Mouse (Mus musculus) stomach, postnatal 0 days (tissue): ENCODE data around the gene Mark1. TPM values are rescaled to one million over a fixed set of nuclear protein-coding genes. Genes with fewer than 3 reads are reported as not detected.
A peak's percentile ranks its signal among the peaks of the same experiment; 100 is the strongest.

Experiments used
- ATAC-seq: fragments of 200-750 bp; cut with Nextera tagmentation; 2 replicates; pipeline ENCODE4 v1.8.0; 2017; ENCODE audit not compliant: low FRiP score, low TSS enrichment
- DNase-seq: peaks from one replicate; pipeline ENCODE4 v3.0.0-alpha.2; 2016; ENCODE audit warnings: low spot score
- H3K27ac ChIP-seq: fragments of 300-500 bp; sonication (generic); replicated peaks from 2 replicates; pipeline ENCODE4 v1.5.1; 2014; ENCODE audit warnings: mild to moderate bottlenecking, control low read depth
- H3K27me3 ChIP-seq: fragments of 300-500 bp; sonication (generic); 2 replicates; pipeline ENCODE4 v1.6.1; 2014; ENCODE audit warnings: low read length; ENCODE audit not compliant: control insufficient read depth, insufficient read depth
- H3K36me3 ChIP-seq: fragments of 300-500 bp; sonication (generic); 2 replicates; pipeline ENCODE4 v1.6.1; 2014; ENCODE audit warnings: low read length, mixed read lengths; ENCODE audit not compliant: control insufficient read depth, insufficient read depth
- H3K4me1 ChIP-seq: fragments of 300-500 bp; sonication (generic); replicated peaks from 2 replicates; pipeline ENCODE4 v1.6.1; 2014; ENCODE audit warnings: antibody characterized with exemption; ENCODE audit not compliant: control insufficient read depth, insufficient read depth
- H3K4me2 ChIP-seq: fragments of 300-500 bp; sonication (generic); replicated peaks from 2 replicates; pipeline ENCODE4 v1.6.1; 2014; ENCODE audit warnings: low read depth, mild to moderate bottlenecking, control low read depth, moderate library complexity
- H3K4me3 ChIP-seq: fragments of 300-500 bp; sonication (generic); 2 replicates; pipeline ENCODE4 v1.5.1; 2014; ENCODE audit warnings: low read depth, low read length, control low read depth
- H3K9ac ChIP-seq: fragments of 300-500 bp; sonication (generic); 2 replicates; pipeline ENCODE4 v1.6.1; 2014; ENCODE audit warnings: mild to moderate bottlenecking, low read length, control low read depth, mixed read lengths
- H3K9me3 ChIP-seq: fragments of 300-500 bp; sonication (generic); 2 replicates; pipeline ENCODE4 v1.6.1; 2016; ENCODE audit warnings: low read length; ENCODE audit not compliant: control insufficient read depth
- CTCF ChIP-seq: IDR thresholded peaks from 2 replicates; pipeline ENCODE4 v1.5.1; 2016; ENCODE audit warnings: antibody characterized with exemption, low read depth, mild to moderate bottlenecking, moderate library complexity
- EP300 ChIP-seq: optimal IDR thresholded peaks from 2 replicates; pipeline ENCODE3; 2016; ENCODE audit warnings: antibody characterized with exemption
- WGBS: fragments of 180-500 bp; shearing (Covaris S2); extraction: QIAGEN DNeasy Blood & Tissue Kit; methylation state at CpG from one replicate; pipeline ENCODE4 v1.1.7; 2014; 5-methylcytosine and 5-hydroxymethylcytosine counted together
- polyA plus RNA-seq: library from polyadenylated mRNA; unstranded; fragments of >200 nt; fragmentation: Nextera tagmentation; extraction: Ambion mirVana; gene quantifications from 2 replicates; pipeline ENCODE4 v1.2.1, GENCODE M21; 2015

The Mark1 gene
- polyA plus RNA-seq, 1 experiment from 2014 or later: 1.0 TPM

DNA sequence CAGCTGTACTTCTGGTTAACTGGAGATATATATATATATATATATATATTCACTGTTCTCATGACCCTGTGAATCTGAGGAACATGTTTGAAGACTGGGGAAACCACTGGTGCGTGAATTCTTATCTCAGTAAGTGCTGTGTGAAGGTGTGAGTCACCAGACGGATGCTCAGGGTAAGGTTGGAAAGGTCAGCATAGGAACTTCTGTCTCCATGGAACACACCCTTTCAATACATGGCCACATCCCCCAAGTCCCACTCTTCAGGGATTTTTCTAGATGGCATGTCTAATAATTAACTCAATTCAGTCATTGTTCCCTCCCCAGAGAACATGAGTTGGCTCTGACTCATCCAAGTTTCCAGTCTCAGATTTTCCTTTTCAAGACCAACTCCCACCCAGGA, 137.8 kb downstream of the Mark1 start:
- peak; percentile 39 for DNase-seq
- peaks cover 5% of the 10 kb centered on the region; the same call in 1 of the 2 replicates for H3K4me1 ChIP-seq
- WGBS: 52% methylated on average over 2 of the region's 2 CpGs
- no peak for TF ChIP-seq CTCF
- no peak for TF ChIP-seq EP300
- H3K9me3 ChIP-seq: no peaks in the 10 kb centered on the region
- H3K27ac ChIP-seq: 0 out of 2 replicates have a peak overlapping the region, but pooled peaks have one; percentile 49
- ATAC-seq: peak; percentile 82
- no peak overlapping the region for H3K4me2 ChIP-seq
- no peak overlapping the region for H3K9ac ChIP-seq
- H3K4me3 ChIP-seq: no peak overlapping the region
- H3K36me3 ChIP-seq: no peaks in the 10 kb centered on the region
- H3K27me3 ChIP-seq: no peaks in the 10 kb centered on the region

DNA sequence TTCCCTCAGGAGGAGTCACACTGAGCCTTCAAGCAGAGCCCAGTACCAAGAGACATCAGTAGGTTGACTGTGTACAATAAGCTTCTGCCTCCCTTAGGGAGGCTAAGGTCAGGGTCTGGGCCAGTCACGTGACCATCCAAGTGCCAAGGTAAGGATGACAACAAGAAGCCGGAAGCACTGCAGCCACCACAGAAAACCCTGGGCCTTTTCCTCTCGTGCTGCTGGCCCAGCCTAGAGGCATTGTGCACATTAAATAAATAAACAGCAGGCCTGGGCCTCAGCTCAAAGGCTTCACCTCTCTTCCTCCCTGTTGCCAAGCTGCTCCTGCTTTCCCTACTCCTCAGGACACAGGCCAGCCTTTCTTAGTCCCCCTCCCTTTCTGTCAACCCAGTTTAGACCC, 139.1 kb downstream of the Mark1 start:
- H3K4me1 ChIP-seq: peaks cover 5% of the 10 kb centered on the region; the same call in 1 of the 2 replicates
- H3K4me3 ChIP-seq: no peak overlapping the region
- H3K27me3 ChIP-seq: no peaks in the 10 kb centered on the region
- no peak overlapping the region for H3K4me2 ChIP-seq
- H3K9ac ChIP-seq: no peak overlapping the region
- TF ChIP-seq EP300 (no peak), CTCF (no peak)
- no peaks in the 10 kb centered on the region for H3K36me3 ChIP-seq
- no peaks in the 10 kb centered on the region for H3K9me3 ChIP-seq
- WGBS: 49% methylated on average over 3 of the region's 3 CpGs
- DNase-seq (peak; percentile 35), ATAC-seq (peak; percentile 46)
- peak overlapping the region; percentile 49; the same call in 1 of the 2 replicates for H3K27ac ChIP-seq

DNA sequence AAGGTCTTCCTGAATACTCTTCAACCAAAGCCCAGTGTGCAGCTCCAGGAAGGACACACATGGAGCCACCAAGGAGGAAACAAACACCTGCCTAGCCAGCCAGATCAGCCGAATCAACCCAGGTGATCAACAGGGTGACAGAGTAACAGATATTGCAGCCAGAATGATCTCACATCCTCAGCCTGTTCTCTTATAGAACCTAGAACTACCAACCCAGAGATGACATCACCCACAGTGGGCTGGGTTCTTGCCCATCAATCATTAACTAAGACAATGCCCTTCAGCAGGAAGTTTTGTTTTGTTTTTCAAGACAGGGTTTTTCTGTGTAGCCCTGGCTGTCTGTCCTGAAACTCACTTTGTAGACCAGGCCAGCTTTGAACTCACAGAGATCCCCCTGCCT, 141.1 kb downstream of the Mark1 start:
- Histone ChIP-seq H3K27ac (no peak overlapping the region), H3K4me1 (peaks cover 7% of the 10 kb centered on the region; the same call in 1 of the 2 replicates), H3K27me3 (no peaks in the 10 kb centered on the region), H3K4me2 (no peak overlapping the region), H3K9me3 (no peaks in the 10 kb centered on the region), H3K9ac (no peak overlapping the region), H3K36me3 (no peaks in the 10 kb centered on the region), H3K4me3 (no peak overlapping the region)
- TF ChIP-seq CTCF (no peak), EP300 (no peak)
- ATAC-seq (peak; percentile 75), DNase-seq (peak; percentile 58)
- WGBS: 73% methylated on average over 1 of the region's 1 CpGs

DNA sequence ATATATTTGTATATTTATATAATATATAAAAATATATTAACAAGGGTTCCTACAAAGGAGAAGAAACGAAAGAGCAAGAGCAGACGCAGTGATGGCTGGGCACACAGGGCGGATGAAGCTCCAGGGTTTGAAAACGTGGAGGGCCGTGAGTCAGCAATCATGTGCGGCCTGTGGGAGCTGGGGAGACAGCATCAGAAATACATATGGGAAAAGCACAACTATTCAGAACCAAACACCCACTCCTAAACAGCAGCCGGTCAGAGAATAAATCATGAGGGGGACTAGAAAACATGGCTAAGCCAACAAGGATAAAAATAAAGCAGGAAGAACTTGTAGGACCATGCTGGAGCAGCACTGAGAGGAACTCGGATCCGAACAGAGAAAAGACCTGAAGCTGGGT, 142.2 kb downstream of the Mark1 start:
- H3K4me2 ChIP-seq: no peak overlapping the region
- H3K4me1 ChIP-seq: peaks cover 7% of the 10 kb centered on the region; the same call in 1 of the 2 replicates
- H3K9me3 ChIP-seq: no peaks in the 10 kb centered on the region
- H3K9ac ChIP-seq: no peak overlapping the region
- TF ChIP-seq EP300: no peak
- no peak for TF ChIP-seq CTCF
- 82% methylated on average over 9 of the region's 9 CpGs for WGBS
- ATAC-seq (no peak), DNase-seq (no peak)
- no peaks in the 10 kb centered on the region for H3K36me3 ChIP-seq
- no peak overlapping the region for H3K27ac ChIP-seq
- no peaks in the 10 kb centered on the region for H3K27me3 ChIP-seq
- no peak overlapping the region for H3K4me3 ChIP-seq

DNA sequence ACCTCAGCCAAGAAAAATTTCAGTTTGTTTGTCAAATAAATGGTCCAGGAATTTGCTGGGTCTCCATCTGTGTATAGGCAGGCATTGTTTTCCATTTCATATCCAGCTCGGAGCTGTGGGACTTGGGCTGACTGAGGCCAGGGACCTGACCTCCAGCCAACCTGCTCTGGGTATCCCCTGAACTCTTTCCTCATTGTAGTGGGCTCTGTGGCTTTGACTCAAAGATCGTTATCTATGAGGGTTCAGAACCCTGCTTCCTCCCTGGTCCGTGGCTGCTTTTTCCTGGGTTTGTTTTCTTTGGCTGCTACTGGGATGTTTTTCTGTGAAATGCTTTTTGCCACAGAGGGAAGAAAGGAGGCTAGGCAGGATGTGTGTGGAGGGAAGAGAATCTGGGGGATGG, 145.4 kb downstream of the Mark1 start:
- 48% methylated on average over 3 of the region's 3 CpGs for WGBS
- Histone ChIP-seq H3K4me2 (0 out of 2 replicates have a peak overlapping the region, but pooled peaks have one; percentile 24), H3K27ac (peak overlapping the region; percentile 58; the same call in 1 of the 2 replicates), H3K4me1 (0 out of 2 replicates have a peak, but pooled peaks cover 2% of the 10 kb centered on the region), H3K9me3 (no peaks in the 10 kb centered on the region), H3K27me3 (no peaks in the 10 kb centered on the region), H3K4me3 (no peak overlapping the region), H3K9ac (no peak overlapping the region), H3K36me3 (no peaks in the 10 kb centered on the region)
- no peak for TF ChIP-seq CTCF
- TF ChIP-seq EP300: no peak
- no peak for DNase-seq
- ATAC-seq: no peak

DNA sequence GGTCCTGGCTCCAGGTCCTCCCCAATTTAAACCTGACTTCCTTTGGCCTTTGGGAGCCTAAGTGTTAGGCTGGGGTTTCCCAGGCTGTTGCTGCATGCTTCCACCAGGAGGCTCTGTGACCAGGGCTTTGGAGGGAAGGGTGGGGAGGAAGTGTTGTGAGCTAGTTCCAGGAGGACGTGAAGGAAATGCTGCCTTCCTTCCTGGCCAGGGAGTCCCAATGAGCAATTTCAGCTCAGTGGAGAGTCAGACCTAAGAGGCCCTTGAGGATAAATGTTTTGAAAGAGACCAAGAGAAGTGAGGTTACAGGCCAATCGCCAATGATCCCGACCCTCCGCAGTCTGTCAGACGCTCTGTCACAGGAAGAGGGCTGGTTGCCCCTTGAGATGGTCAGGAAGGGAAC, 146.0 kb downstream of the Mark1 start:
- Histone ChIP-seq H3K27ac (peak overlapping the region; percentile 58), H3K9ac (no peak overlapping the region), H3K36me3 (no peaks in the 10 kb centered on the region), H3K4me1 (0 out of 2 replicates have a peak, but pooled peaks cover 2% of the 10 kb centered on the region), H3K9me3 (no peaks in the 10 kb centered on the region), H3K27me3 (no peaks in the 10 kb centered on the region), H3K4me2 (peak overlapping the region; percentile 24; the same call in 1 of the 2 replicates), H3K4me3 (no peak overlapping the region)
- TF ChIP-seq CTCF: peak; percentile 94
- no peak for TF ChIP-seq EP300
- DNase-seq (peak; percentile 70), ATAC-seq (peak; percentile 68)
- WGBS: 27% methylated on average over 5 of the region's 5 CpGs
